Mouse (Mus musculus) ES-Bruce4 (cell line): Measurements from ENCODE around the gene Rbm28. TPM values are rescaled to one million over a fixed set of nuclear protein-coding genes. Genes with fewer than 3 reads are reported as not detected.

ENCODE experiments used
- H3K27ac ChIP-seq: 2 replicates; pipeline ENCODE4 v1.5.1; 2012; ENCODE audit warnings: low read length, inconsistent platforms; ENCODE audit not compliant: insufficient read depth
- H3K27me3 ChIP-seq: 2 replicates; pipeline ENCODE4 v1.6.1; 2012; ENCODE audit warnings: mild to moderate bottlenecking, low read length, inconsistent platforms; ENCODE audit not compliant: control insufficient read depth, poor library complexity, insufficient read depth, severe bottlenecking
- H3K36me3 ChIP-seq: 2 replicates; pipeline ENCODE4 v1.6.1; 2012; ENCODE audit warnings: inconsistent platforms, mild to moderate bottlenecking, low read length, moderate library complexity; ENCODE audit not compliant: control insufficient read depth, poor library complexity, insufficient read depth, severe bottlenecking
- H3K4me1 ChIP-seq: one replicate; pipeline ENCODE4 v1.8.1; 2011; ENCODE audit warnings: low read length; ENCODE audit not compliant: control insufficient read depth, insufficient read depth
- H3K4me3 ChIP-seq: 2 replicates; pipeline ENCODE4 v1.5.1; 2011; ENCODE audit warnings: low read depth, mild to moderate bottlenecking, low read length
- H3K9ac ChIP-seq: 2 replicates; pipeline ENCODE4 v1.6.1; 2012; ENCODE audit warnings: low read depth, mild to moderate bottlenecking, inconsistent platforms; ENCODE audit not compliant: poor library complexity, severe bottlenecking
- H3K9me3 ChIP-seq: replicated peaks from 2 replicates; pipeline ENCODE4 v1.6.1; 2012; ENCODE audit warnings: mild to moderate bottlenecking, low read length, inconsistent platforms; ENCODE audit not compliant: control insufficient read depth, poor library complexity, insufficient read depth, severe bottlenecking
- CTCF ChIP-seq: IDR thresholded peaks from one replicate; pipeline ENCODE4 v1.8.1; 2011; ENCODE audit warnings: low read depth, low read length
- EP300 ChIP-seq: IDR thresholded peaks from 2 replicates; pipeline ENCODE4 v1.6.1; 2011; ENCODE audit warnings: low read depth, low read length; ENCODE audit not compliant: insufficient read depth
- POLR2A ChIP-seq: IDR thresholded peaks from one replicate; pipeline ENCODE4 v1.8.1; 2011; ENCODE audit warnings: low read length; ENCODE audit not compliant: insufficient read depth
- polyA plus RNA-seq: library from polyadenylated mRNA; stranded (reverse); fragments of >200 nt; gene quantifications from 2 replicates; pipeline ENCODE4 v1.2.4, GENCODE M21; 2011; ENCODE audit warnings: low read depth; ENCODE audit not compliant: missing spikeins, insufficient read depth, insufficient read length

The Rbm28 gene
- polyA plus RNA-seq, 1 experiment, result 94.5 TPM

DNA sequence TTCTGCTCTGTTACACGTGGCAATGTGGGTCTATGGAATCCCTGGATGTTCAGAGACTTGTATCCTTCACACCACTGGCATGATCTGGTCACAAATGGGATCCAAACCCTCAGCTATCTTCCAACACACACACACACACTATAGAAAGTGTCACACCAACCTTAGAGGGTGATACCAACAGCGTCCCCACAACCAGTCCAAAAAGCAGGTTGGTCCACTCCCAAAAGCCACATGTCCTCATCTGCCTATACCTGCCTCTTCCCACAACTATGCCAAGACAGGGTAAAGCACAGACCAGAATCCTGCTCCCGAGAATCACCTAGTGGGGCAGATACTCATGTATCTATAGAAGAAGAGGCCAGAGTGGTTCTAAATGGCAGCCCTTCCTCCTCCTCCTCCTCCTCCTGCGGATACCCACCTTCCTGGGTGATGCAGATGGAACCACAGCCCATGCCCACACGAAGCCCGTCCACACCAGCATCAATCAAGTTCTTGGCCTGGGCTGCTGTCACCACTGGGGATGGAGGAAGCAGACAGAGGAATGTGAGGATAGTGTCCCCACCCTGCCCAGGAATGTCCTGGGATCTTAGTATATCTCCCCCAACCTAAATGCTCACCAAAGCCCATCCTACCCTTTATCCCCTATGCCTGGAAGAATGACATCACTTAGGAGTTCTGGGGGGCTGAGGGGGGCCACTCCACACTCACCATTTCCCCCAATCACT is 39.2 kb upstream of the Rbm28 start:
- Histone ChIP-seq H3K27me3 (no peaks in the 10 kb centered on the region), H3K36me3 (peaks cover 6% of the 10 kb centered on the region)
- TF ChIP-seq CTCF, result no peak
- TF ChIP-seq POLR2A, result no peak
- no peak for TF ChIP-seq EP300

DNA sequence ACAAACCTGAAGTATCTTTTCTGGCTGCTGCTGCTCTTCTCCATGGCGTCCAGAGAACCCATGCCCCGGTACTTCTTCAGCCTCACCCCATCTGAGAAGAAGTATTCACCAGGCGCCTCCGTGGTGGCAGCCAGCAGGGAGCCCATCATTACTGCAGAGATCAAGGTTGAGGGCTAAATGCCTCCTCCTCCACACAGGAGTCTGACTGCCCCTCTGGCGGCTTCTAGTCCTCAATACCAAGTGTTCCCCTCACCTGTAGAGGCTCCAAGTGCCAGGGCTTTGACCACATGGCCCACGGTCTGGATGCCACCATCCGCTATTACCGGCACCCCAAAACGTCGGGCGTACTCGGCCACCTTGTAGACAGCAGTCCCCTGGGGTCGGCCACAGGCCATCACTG is 38.3 kb upstream of the Rbm28 start:
- Histone ChIP-seq H3K9ac (no peak overlapping the region), H3K9me3 (no peaks in the 10 kb centered on the region), H3K27ac (no peak overlapping the region), H3K36me3 (peaks cover 6% of the 10 kb centered on the region), H3K27me3 (no peaks in the 10 kb centered on the region), H3K4me3 (no peak overlapping the region), H3K4me1 (peaks cover 1% of the 10 kb centered on the region)
- TF ChIP-seq POLR2A, result no peak
- no peak for TF ChIP-seq CTCF
- no peak for TF ChIP-seq EP300

More for the DNA sequence above, 39.2 kb upstream of the Rbm28 start:
- Histone ChIP-seq H3K9me3 (no peaks in the 10 kb centered on the region), H3K4me3 (no peak overlapping the region), H3K4me1 (peaks cover 1% of the 10 kb centered on the region), H3K9ac (no peak overlapping the region), H3K27ac (no peak overlapping the region)

DNA sequence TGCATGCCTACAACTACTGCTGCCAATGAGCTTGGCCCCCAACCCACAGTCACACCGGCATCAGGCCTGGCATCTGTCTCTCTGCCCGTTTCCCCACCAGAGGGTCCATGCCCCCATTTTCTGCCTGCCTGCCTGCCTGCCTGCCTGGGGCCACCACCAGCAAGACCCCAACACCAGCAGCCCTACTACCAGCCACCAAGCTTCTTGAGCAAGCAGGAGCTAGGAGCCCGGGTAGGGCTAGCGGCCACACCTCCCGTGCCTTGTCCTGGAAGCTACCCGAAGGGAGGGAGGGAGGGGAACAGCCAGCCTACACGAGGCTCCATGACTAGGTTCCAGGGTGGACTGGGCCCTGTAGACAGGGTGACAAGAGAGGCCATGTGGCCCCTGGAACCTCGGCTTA is 37.2 kb upstream of the Rbm28 start:
- TF ChIP-seq EP300 (no peak), CTCF (no peak), POLR2A (no peak)
- Histone ChIP-seq H3K9me3 (no peaks in the 10 kb centered on the region), H3K4me3 (no peak overlapping the region), H3K36me3 (peaks cover 6% of the 10 kb centered on the region), H3K27ac (no peak overlapping the region), H3K4me1 (peaks cover 1% of the 10 kb centered on the region), H3K9ac (no peak overlapping the region), H3K27me3 (no peaks in the 10 kb centered on the region)

DNA sequence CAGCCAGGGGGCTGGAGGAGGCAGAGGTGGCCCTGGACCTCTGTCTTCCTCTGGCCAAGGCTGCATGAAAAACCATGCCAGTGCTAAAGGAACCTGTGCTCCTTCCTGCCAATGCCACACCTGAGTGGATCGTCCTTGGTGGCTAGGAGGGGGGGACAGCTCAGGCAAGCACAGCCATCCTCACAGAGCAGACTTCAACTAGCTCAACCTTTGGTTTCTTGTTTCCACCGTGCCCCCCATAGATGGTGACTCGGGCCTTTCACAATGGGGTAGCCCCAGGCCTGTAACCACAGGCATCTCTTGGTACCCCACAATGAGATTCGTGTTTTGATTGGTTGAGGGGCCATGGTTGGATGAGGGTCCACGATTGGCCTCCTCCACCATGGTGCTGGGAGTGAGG is 36.5 kb upstream of the Rbm28 start:
- H3K27ac ChIP-seq, result no peak overlapping the region
- no peak overlapping the region for H3K9ac ChIP-seq
- no peak overlapping the region for H3K4me3 ChIP-seq
- H3K36me3 ChIP-seq, result peaks cover 6% of the 10 kb centered on the region
- H3K4me1 ChIP-seq, result peaks cover 1% of the 10 kb centered on the region
- H3K27me3 ChIP-seq, result no peaks in the 10 kb centered on the region
- no peak for TF ChIP-seq POLR2A
- TF ChIP-seq EP300, result no peak
- no peak for TF ChIP-seq CTCF
- no peaks in the 10 kb centered on the region for H3K9me3 ChIP-seq

DNA sequence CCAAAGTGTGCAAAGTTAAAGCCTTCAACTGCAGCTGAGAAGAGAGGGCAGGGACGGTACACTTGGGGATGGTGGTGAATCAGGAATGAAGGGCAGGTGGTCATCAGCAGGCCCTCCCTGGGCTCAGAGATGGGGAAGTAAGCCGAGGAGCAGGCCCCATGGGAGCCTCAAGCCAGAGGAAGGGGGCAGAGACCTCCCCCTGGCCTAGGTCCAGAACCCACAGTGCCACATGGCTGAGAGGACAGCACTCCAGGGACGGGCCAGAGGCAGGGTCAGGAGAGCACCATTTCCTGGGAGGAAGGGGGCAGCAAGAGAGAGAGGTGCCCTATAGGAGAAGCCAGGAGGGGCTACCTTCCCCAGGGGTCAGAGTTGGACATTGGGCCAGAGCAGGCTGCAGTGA is 35.7 kb upstream of the Rbm28 start:
- peaks cover 6% of the 10 kb centered on the region for H3K36me3 ChIP-seq
- H3K4me3 ChIP-seq, result no peak overlapping the region
- no peak overlapping the region for H3K9ac ChIP-seq
- no peak for TF ChIP-seq POLR2A
- TF ChIP-seq CTCF, result no peak
- no peak for TF ChIP-seq EP300
- peaks cover 1% of the 10 kb centered on the region for H3K4me1 ChIP-seq
- H3K27ac ChIP-seq, result no peak overlapping the region
- no peaks in the 10 kb centered on the region for H3K9me3 ChIP-seq
- H3K27me3 ChIP-seq, result no peaks in the 10 kb centered on the region

DNA sequence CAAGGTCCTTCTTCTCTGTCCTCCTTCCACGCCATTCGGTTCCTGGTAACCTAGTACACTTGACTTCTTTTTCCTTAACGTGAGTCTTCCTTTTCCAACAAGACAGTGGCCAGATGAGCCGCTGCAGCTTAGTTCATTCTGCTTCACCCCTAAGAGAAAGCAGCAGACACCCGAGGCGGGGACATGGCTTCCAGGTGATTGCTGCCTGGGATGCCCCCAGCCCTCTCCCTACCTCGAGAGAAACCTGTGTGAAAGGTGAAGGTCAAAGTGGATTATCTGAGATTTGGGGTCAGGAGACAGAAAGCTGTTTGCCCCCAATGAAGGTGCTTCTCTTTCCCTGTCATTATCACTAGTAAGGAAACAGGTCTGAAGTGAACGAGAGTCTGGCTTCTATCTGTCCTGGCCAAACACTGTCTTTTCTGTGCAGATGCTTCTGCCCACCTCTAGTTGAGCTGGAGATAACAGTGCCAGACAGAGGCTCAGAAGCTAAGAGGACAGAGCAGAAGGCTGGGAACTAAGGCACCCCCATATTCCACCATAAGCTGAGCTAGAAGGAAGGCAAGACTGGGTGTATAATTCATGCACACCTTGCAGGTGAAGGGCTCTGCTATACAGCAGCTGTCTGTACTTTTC is 34.5 kb upstream of the Rbm28 start:
- TF ChIP-seq POLR2A (no peak), EP300 (no peak), CTCF (no peak)
- Histone ChIP-seq H3K4me1 (peaks cover 1% of the 10 kb centered on the region), H3K27me3 (no peaks in the 10 kb centered on the region), H3K9me3 (no peaks in the 10 kb centered on the region), H3K4me3 (peak overlapping the region; percentile 41; the same call in 1 of the 2 replicates), H3K36me3 (peaks cover 6% of the 10 kb centered on the region), H3K9ac (no peak overlapping the region), H3K27ac (no peak overlapping the region)
